Mouse (Mus musculus) cerebellum, adult 2 months (tissue): ENCODE measurements around the gene Tulp1. TPM values are rescaled to one million over a fixed set of nuclear protein-coding genes. Genes with fewer than 3 reads are reported as not detected.

Experiments used
- DNase-seq, 2 experiments: peaks; one replicate each; pipeline ENCODE4 v3.0.0; 2021
- H3K27ac ChIP-seq: fragments of 200-500 bp; 2 replicates; pipeline ENCODE4 v1.5.1; 2012; ENCODE audit warnings: low read length, control low read depth, inconsistent platforms; ENCODE audit not compliant: insufficient read depth
- H3K27me3 ChIP-seq: fragments of 200-500 bp; 2 replicates; pipeline ENCODE4 v1.6.1; 2012; ENCODE audit warnings: inconsistent platforms, mild to moderate bottlenecking, low read length, moderate library complexity; ENCODE audit not compliant: control insufficient read depth, insufficient read depth
- H3K4me1 ChIP-seq: fragments of 200-500 bp; 2 replicates; pipeline ENCODE4 v1.6.1; 2011; ENCODE audit warnings: low read length; ENCODE audit not compliant: control insufficient read depth, insufficient read depth
- H3K4me3 ChIP-seq: fragments of 200-500 bp; replicated peaks from 2 replicates; pipeline ENCODE3; 2011; ENCODE audit warnings: mild to moderate bottlenecking, low read depth, low read length, control low read depth; ENCODE audit not compliant: insufficient read depth
- CTCF ChIP-seq: fragments of 200-500 bp; IDR thresholded peaks from 2 replicates; pipeline ENCODE4 v1.5.1; 2011; ENCODE audit warnings: low read depth, mild to moderate bottlenecking, control low read depth, low read length, moderate library complexity, borderline replicate concordance; ENCODE audit not compliant: insufficient read depth
- POLR2A ChIP-seq: fragments of 200-500 bp; IDR thresholded peaks from 2 replicates; pipeline ENCODE4 v1.6.1; 2011; ENCODE audit warnings: low read length, control low read depth, borderline replicate concordance; ENCODE audit not compliant: insufficient read depth
- WGBS: fragments of 180-500 bp; shearing (Covaris S2); methylation state at CpG from one replicate; pipeline ENCODE4 v1.1.7; 2018; 5-methylcytosine and 5-hydroxymethylcytosine counted together
- polyA plus RNA-seq: library from polyadenylated mRNA; depleted of rRNA; stranded (reverse); fragments of >200 nt; gene quantifications from 2 replicates; pipeline ENCODE4 v1.2.3, GENCODE M21; 2012

Tulp1 gene
- polyA plus RNA-seq, 1 experiment: not detected

- Histone ChIP-seq H3K27ac (no peak overlapping the region), H3K4me1 (no peaks in the 10 kb centered on the region), H3K4me3 (no peak overlapping the region), H3K27me3 (no peaks in the 10 kb centered on the region; the same call in 1 of the 2 replicates)
- WGBS: 84% methylated on average over 3 of the region's 3 CpGs
- TF ChIP-seq POLR2A: no peak
- no peak for TF ChIP-seq CTCF
- DNase-seq: no peak
Observed at GRCm38 (mm10) chr17:28344670-28345069, 20.4 kb downstream of the Tulp1 start.

- no peak overlapping the region for H3K27ac ChIP-seq
- TF ChIP-seq POLR2A (no peak), CTCF (no peak)
- H3K27me3 ChIP-seq: no peaks in the 10 kb centered on the region
- 37% methylated on average over 4 of the region's 4 CpGs for WGBS
- no peak overlapping the region for H3K4me3 ChIP-seq
- no peak for DNase-seq
- H3K4me1 ChIP-seq: no peaks in the 10 kb centered on the region
Observed at GRCm38 (mm10) chr17:28344050-28344607, 20.9 kb downstream of the Tulp1 start.

- H3K4me1 ChIP-seq: no peaks in the 10 kb centered on the region
- TF ChIP-seq CTCF (no peak), POLR2A (no peak)
- no peak overlapping the region for H3K27ac ChIP-seq
- no peak overlapping the region for H3K4me3 ChIP-seq
- H3K27me3 ChIP-seq: no peaks in the 10 kb centered on the region
- DNase-seq: peak; percentile 50 to 59
- 5% methylated on average over 26 of the region's 26 CpGs for WGBS
Observed at GRCm38 (mm10) chr17:28341091-28341490, 23.9 kb downstream of the Tulp1 start.

GRCm38 (mm10) chr17:28340578-28340977 lies 24.4 kb downstream of the Tulp1 start:
- no peaks in the 10 kb centered on the region for H3K4me1 ChIP-seq
- H3K27ac ChIP-seq: no peak overlapping the region
- TF ChIP-seq POLR2A (no peak), CTCF (no peak)
- WGBS: 81% methylated on average over 7 of the region's 7 CpGs
- H3K4me3 ChIP-seq: no peak overlapping the region
- no peak for DNase-seq
- H3K27me3 ChIP-seq: no peaks in the 10 kb centered on the region

- no peak for DNase-seq
- no peaks in the 10 kb centered on the region for H3K27me3 ChIP-seq
- H3K4me1 ChIP-seq: no peaks in the 10 kb centered on the region
- WGBS: 69% methylated on average over 7 of the region's 7 CpGs
- no peak overlapping the region for H3K4me3 ChIP-seq
- TF ChIP-seq POLR2A: no peak
- TF ChIP-seq CTCF: no peak
- H3K27ac ChIP-seq: no peak overlapping the region
Observed at GRCm38 (mm10) chr17:28337547-28337946, 27.5 kb downstream of the Tulp1 start.

GRCm38 (mm10) chr17:28335267-28335666 lies 29.8 kb downstream of the Tulp1 start:
- Histone ChIP-seq H3K4me1 (no peaks in the 10 kb centered on the region), H3K27ac (no peak overlapping the region), H3K4me3 (no peak overlapping the region), H3K27me3 (no peaks in the 10 kb centered on the region)
- WGBS: 68% methylated on average over 10 of the region's 10 CpGs
- no peak for DNase-seq
- TF ChIP-seq CTCF: no peak
- TF ChIP-seq POLR2A: no peak

- DNase-seq: no peak
- Histone ChIP-seq H3K4me3 (no peak overlapping the region), H3K27ac (no peak overlapping the region), H3K27me3 (no peaks in the 10 kb centered on the region), H3K4me1 (peaks cover under 1% of the 10 kb centered on the region; the same call in 1 of the 2 replicates)
- no peak for TF ChIP-seq POLR2A
- no peak for TF ChIP-seq CTCF
- WGBS: 68% methylated on average over 31 of the region's 31 CpGs
Observed at GRCm38 (mm10) chr17:28332915-28333546, 32.0 kb downstream of the Tulp1 start.
